Mouse (Mus musculus) heart, embryonic 12.5 days (tissue): ENCODE results near the gene Slc2a3. TPM values are rescaled to one million over a fixed set of nuclear protein-coding genes. Genes with fewer than 3 reads are reported as not detected.

Experiments
- microRNA-seq: library from miRNA; unstranded; fragments of <30 nt; microRNA quantifications from one replicate; pipeline ENCODE4, GENCODE M21; 2017
- polyA plus RNA-seq: library from polyadenylated mRNA; unstranded; fragments of >200 nt; fragmentation: Nextera tagmentation; extraction: Ambion mirVana; gene quantifications from 2 replicates; pipeline ENCODE4 v1.2.1, GENCODE M21; 2016

Gene Slc2a3
- polyA plus RNA-seq, 1 experiment from 2014 or later, result 27.7 TPM

Small RNA genes lying within 50 kb of the gene (microRNA-seq; reads per million reads assigned to microRNA genes)
- not detected for gene Mir7231

Other genes with a start within 250 kb of the Slc2a3 start
- not detected in 2 replicates for gene Aicda, start 247.8 kb downstream of the Slc2a3 start, polyA plus RNA-seq
- 1.9 and 3.0 TPM in 2 replicates for gene Apobec1, start 199.2 kb downstream of the Slc2a3 start, polyA plus RNA-seq
- gene Gdf3, start 191.6 kb downstream of the Slc2a3 start, polyA plus RNA-seq, result 0.14 and 0.28 TPM in 2 replicates
- gene Dppa3, start 175.2 kb downstream of the Slc2a3 start, polyA plus RNA-seq, result not detected in 2 replicates
- 0.49 and 0.86 TPM in 2 replicates for gene Nanog, start 94.2 kb downstream of the Slc2a3 start, polyA plus RNA-seq
- gene Foxj2, start 18.3 kb upstream of the Slc2a3 start, polyA plus RNA-seq, result 7.8 and 8.4 TPM in 2 replicates
- 1.4 and 1.7 TPM in 2 replicates for gene C3ar1, start 54.5 kb upstream of the Slc2a3 start, polyA plus RNA-seq
- gene Necap1, start 72.8 kb upstream of the Slc2a3 start, polyA plus RNA-seq, result 63.0 and 63.4 TPM in 2 replicates
- gene Clec4a1, start 120.2 kb upstream of the Slc2a3 start, polyA plus RNA-seq, result 0.22 and 0.23 TPM in 2 replicates
- 0.33 and 0.61 TPM in 2 replicates for gene Clec4a3, start 150.9 kb upstream of the Slc2a3 start, polyA plus RNA-seq
- not detected in 2 replicates for gene Clec4a4, start 188.7 kb upstream of the Slc2a3 start, polyA plus RNA-seq
- not detected in 2 replicates for gene Clec4b1, start 248.3 kb upstream of the Slc2a3 start, polyA plus RNA-seq